Mouse (Mus musculus): ENCODE measurements around the gene Cox5a. TPM values are rescaled to one million over a fixed set of nuclear protein-coding genes. Genes with fewer than 3 reads are reported as not detected.

The Cox5a gene
- polyA plus RNA-seq (2014; fragmentation: Illumina TruSeq; extraction: RNeasy Lipid Tissue Mini Kit (QIAGEN cat#74804); ENCODE audit: low read depth, low replicate concordance) = 1,567 TPM

DNA sequence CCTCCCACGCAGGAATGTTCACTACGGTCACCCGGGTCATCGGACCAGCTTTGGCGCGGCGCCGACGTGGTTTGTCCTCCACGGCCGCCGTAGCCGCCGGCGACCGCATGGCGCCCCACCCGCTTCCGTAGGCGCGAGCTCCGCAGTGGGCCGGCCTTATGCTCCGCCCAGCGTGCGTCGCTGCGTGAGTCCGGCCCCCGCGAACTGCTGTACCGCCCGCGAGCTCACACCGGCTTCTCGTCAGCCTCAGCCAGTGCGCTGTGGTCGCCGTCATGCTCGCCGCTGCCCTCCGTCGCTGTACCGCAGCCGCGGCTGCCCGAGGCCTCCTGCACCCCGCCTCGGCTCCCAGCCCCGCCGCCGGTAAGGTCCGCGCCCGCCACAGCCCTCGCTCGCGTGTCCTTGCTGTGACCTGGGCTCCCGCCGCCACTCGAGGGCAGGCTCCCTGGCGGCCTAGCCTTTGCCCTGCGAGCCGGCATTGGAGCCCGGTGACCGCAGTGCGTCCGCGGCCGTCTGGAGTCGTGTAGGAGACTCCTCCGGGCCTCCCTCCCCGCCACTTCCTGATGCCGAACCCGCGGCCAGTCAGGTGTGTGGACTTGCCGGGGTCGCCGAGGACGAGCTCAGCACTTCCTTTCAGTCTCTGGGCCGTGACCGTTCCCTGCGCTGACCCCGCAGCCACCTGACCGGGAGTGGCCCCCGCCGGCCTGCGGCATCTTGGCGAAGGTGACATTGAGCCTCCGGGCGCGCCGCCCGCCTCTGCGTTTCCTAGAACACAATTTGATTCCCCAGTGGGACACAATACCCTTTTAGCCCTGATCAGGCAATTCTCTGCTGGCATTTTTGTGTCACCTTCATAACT, at the start of gene Cox5a:
Gene Cox5a, plus strand, starts transcription at position 219 of the 856 bp plus-strand sequence.

DNA sequence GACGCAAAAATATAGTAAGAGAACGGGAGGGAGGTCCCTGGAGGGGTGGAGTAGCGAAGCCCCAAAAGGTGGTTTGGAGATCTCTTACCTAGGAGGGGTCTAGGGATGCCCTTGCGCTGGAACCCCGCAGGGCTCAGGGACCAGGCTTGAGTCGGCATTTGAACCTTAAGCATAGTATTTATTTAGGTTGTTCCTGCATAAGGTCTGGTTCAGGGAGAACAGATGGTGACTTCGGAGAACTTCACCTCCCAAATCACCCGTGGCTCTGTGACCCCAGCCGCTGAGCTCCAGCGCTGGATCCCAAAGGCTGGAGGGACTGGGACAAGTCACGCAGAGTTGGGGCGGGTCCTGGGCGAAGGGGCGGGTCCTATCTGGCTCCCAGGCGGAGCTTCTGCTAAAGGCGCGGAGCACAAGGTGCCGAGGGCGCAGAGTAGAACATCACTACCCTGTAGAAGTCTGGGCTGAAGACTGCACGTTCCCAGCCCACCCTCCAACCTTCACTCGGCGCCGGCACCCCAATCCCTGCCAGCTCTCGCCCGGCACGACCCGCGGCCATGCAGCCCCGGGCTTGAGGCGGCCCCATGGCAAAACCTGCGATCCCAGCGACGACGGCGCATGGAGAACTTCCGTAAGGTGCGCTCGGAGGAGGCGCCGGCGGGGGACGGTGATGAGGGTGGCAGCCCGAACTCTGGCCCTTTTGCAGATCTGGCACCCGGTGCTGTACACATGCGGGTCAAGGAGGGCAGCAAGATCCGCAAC, 17.3 kb upstream of the Cox5a start, which contains the start of gene Rpp25:
Gene Rpp25, plus strand, starts transcription at position 405 of the 759 bp plus-strand sequence.

DNA sequence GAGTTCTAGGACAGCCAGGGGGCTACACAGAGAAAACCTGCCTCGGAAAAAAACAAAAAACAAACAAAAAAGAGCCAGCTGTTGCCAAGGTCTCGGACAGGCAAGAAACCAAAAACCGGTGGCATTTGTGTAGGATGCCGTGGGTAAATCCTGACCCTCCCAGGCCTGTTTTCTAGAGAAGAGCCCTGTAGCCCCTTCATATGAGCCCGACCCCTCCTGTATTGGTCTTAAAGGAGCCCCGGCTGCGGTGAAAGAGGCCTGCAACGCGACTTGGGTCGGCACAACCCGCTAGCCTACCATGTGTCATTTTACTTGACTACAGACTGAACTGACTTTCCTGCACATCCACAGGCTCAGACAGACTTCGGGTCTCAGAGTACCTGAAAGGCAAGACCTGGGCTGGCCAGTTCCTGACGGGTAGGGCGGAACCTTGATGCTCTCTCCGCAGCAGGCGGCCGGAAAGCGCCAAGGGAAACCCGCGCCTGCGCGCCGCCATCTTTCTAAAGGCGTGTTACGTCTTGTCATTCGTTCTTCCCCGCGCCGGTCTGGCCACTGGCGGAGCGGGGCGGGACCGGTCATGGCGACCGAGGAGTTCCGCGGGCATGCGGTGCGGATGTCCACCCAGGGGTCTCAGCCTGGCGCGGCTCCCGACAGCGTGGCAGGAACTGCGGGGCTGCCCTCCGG, 16.1 kb downstream of the Cox5a start, which contains the start of gene Fam219b:
Gene Fam219b, plus strand, starts transcription at position 485 of the 684 bp plus-strand sequence.

DNA sequence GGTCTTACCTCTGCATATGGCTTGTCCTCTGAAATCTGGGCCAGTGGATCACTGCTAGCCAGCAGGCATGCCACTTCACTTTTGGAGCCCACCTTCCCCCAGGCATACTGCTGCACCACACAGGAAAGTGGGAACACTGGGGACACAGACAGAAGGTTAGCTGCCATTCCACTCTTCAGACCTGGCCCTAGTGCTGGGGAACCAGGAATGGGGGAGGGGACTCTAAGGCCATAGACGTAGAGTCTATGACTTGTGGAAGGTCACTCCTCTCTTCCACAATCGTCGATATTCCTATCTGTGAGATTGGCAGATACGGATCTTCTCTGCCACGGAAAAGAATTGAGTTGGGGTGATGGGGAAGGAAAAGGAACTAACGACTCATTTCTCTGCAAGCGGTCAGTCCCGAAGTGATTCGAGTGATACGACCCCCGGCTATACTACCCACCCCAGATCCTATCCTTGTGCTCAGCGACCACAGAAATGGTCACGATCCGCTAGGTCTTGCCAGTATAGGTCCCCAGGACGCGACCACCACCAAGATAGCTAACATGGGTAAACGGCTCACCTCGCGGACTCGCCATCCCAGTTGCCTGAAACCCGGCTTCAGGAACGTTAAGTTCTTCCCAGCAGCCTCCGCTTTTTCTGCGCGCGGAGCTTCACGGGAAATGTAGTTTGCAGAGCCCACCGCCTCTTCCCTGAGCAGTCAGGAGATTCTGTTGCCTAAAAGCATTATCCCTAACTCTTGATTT, 31.2 kb downstream of the Cox5a start, which contains the start of gene Mpi:
Gene Mpi, minus strand, starts transcription at position 625 of the 749 bp plus-strand sequence.

GRCm38 (mm10) chr9:57560861-57561710, 40.0 kb downstream of the Cox5a start, which contains the start of gene Scamp2:
Gene Scamp2, plus strand, starts transcription at chr9:57560943.

Other genes with a start within 250 kb of the Cox5a start
- gene Ppcdc, start 81.2 kb upstream of the Cox5a start, polyA plus RNA-seq (2014; fragmentation: Illumina TruSeq; extraction: RNeasy Lipid Tissue Mini Kit (QIAGEN cat#74804); ENCODE audit: low read depth, low replicate concordance) = 7.9 TPM
- 10.6 TPM for gene Scamp5, start 53.2 kb upstream of the Cox5a start, polyA plus RNA-seq (2014; fragmentation: Illumina TruSeq; extraction: RNeasy Lipid Tissue Mini Kit (QIAGEN cat#74804); ENCODE audit: low read depth, low replicate concordance)
- gene Rpp25, start 17.2 kb upstream of the Cox5a start, polyA plus RNA-seq (2014; fragmentation: Illumina TruSeq; extraction: RNeasy Lipid Tissue Mini Kit (QIAGEN cat#74804); ENCODE audit: low read depth, low replicate concordance) = not detected
- 6.4 TPM for gene Fam219b, start 16.3 kb downstream of the Cox5a start, polyA plus RNA-seq (2014; fragmentation: Illumina TruSeq; extraction: RNeasy Lipid Tissue Mini Kit (QIAGEN cat#74804); ENCODE audit: low read depth, low replicate concordance)
- gene Mpi, start 31.5 kb downstream of the Cox5a start, polyA plus RNA-seq (2014; fragmentation: Illumina TruSeq; extraction: RNeasy Lipid Tissue Mini Kit (QIAGEN cat#74804); ENCODE audit: low read depth, low replicate concordance) = 16.5 TPM
- 28.1 TPM for gene Scamp2, start 39.7 kb downstream of the Cox5a start, polyA plus RNA-seq (2014; fragmentation: Illumina TruSeq; extraction: RNeasy Lipid Tissue Mini Kit (QIAGEN cat#74804); ENCODE audit: low read depth, low replicate concordance)
- gene Ulk3, start 68.2 kb downstream of the Cox5a start, polyA plus RNA-seq (2014; fragmentation: Illumina TruSeq; extraction: RNeasy Lipid Tissue Mini Kit (QIAGEN cat#74804); ENCODE audit: low read depth, low replicate concordance) = 6.8 TPM
- gene Cplx3, start 85.0 kb downstream of the Cox5a start, polyA plus RNA-seq (2014; fragmentation: Illumina TruSeq; extraction: RNeasy Lipid Tissue Mini Kit (QIAGEN cat#74804); ENCODE audit: low read depth, low replicate concordance) = not detected
- not detected for gene Lman1l, start 99.5 kb downstream of the Cox5a start, polyA plus RNA-seq (2014; fragmentation: Illumina TruSeq; extraction: RNeasy Lipid Tissue Mini Kit (QIAGEN cat#74804); ENCODE audit: low read depth, low replicate concordance)
- 1.9 TPM for gene Csk, start 132.4 kb downstream of the Cox5a start, polyA plus RNA-seq (2014; fragmentation: Illumina TruSeq; extraction: RNeasy Lipid Tissue Mini Kit (QIAGEN cat#74804); ENCODE audit: low read depth, low replicate concordance)
- gene Cyp1a2, start 162.4 kb downstream of the Cox5a start, polyA plus RNA-seq (2014; fragmentation: Illumina TruSeq; extraction: RNeasy Lipid Tissue Mini Kit (QIAGEN cat#74804); ENCODE audit: low read depth, low replicate concordance) = not detected
- 1.3 TPM for gene Cyp1a1, start 166.7 kb downstream of the Cox5a start, polyA plus RNA-seq (2014; fragmentation: Illumina TruSeq; extraction: RNeasy Lipid Tissue Mini Kit (QIAGEN cat#74804); ENCODE audit: low read depth, low replicate concordance)
- 2.6 TPM for gene Edc3, start 187.3 kb downstream of the Cox5a start, polyA plus RNA-seq (2014; fragmentation: Illumina TruSeq; extraction: RNeasy Lipid Tissue Mini Kit (QIAGEN cat#74804); ENCODE audit: low read depth, low replicate concordance)
- gene Clk3, start 244.6 kb downstream of the Cox5a start, polyA plus RNA-seq (2014; fragmentation: Illumina TruSeq; extraction: RNeasy Lipid Tissue Mini Kit (QIAGEN cat#74804); ENCODE audit: low read depth, low replicate concordance) = 23.9 TPM

Data from kidney, adult 10 weeks (tissue).